In genomic region chr3:34647688-34648087, GRCm38 (mm10) we compare ENCODE assay signal across 9 mouse cellular contexts. TPM values are rescaled to one million over a fixed set of nuclear protein-coding genes. Genes with fewer than 3 reads are reported as not detected.
DNase-seq lines count a peak whose midpoint lies in the region; ATAC-seq and TF ChIP-seq lines count a peak whose summit lies in the region.
"Had no signal": no experiment of that assay in that cellular context is flagged by ENCODE, and none has a peak within 500 bp of the region (broad histone marks: within the 10 kb centered on the region; RNA-seq: fewer than 3 reads in every experiment).

No protein-coding gene starts in this region.

- no peak overlapping the region for H3K4me2 ChIP-seq in heart, postnatal 0 days (ENCODE audit: low read depth, low read length)
- H3K4me2 ChIP-seq in midbrain, embryonic 11.5 days: peak overlapping the region; percentile 98

- ATAC-seq in heart, postnatal 0 days (ENCODE audit: insufficient read depth, low read depth): no peak; the same call in 1 of the 2 replicates
- no peak; the same call in 1 of the 2 replicates for ATAC-seq in midbrain, embryonic 11.5 days (ENCODE audit: low FRiP score)

- no peak overlapping the region for H3K27ac ChIP-seq in heart, postnatal 0 days (ENCODE audit: low read depth)
- peak overlapping the region; percentile 92 for H3K27ac ChIP-seq in midbrain, embryonic 11.5 days (ENCODE audit: low read depth, low read length)

- no peaks in the 10 kb centered on the region for H3K36me3 ChIP-seq in heart, postnatal 0 days (replicated peaks; ENCODE audit: control insufficient read depth, insufficient read depth, low read length)
- no peaks in the 10 kb centered on the region for H3K36me3 ChIP-seq in midbrain, embryonic 11.5 days (ENCODE audit: control insufficient read depth, insufficient read depth, low read length)

- peak; percentile 69 for TF ChIP-seq CTCF in heart, postnatal 0 days (IDR thresholded peaks at IDR 0.05; ENCODE audit: low read depth)

- H3K4me1 ChIP-seq in heart, postnatal 0 days (ENCODE audit: control insufficient read depth, insufficient read depth): peaks cover 6% of the 10 kb centered on the region; the same call in 1 of the 2 replicates
- H3K4me1 ChIP-seq in midbrain, embryonic 11.5 days (ENCODE audit: control insufficient read depth, insufficient read depth, low read length): peaks cover 47% of the 10 kb centered on the region

- peak; percentile 43 to 64 for DNase-seq in cerebellum, adult 18-20 months
- DNase-seq in cerebellum, adult 9-11 months: no peak
- DNase-seq in ZHBTc4 (ENCODE audit: low read depth, low spot score): peak; percentile 92
- peak; percentile 92 for DNase-seq in embryo, embryonic 11 days
- DNase-seq in heart, postnatal 0 days (ENCODE audit: low spot score): peak; percentile 49
- peak; percentile 74 to 75 for DNase-seq in layer of hippocampus, postnatal 36 days
- DNase-seq in midbrain, embryonic 11.5 days (ENCODE audit: low spot score, missing footprints): peak; percentile 99
- DNase-seq in testis, postnatal 10 days (ENCODE audit: low spot score): peak; percentile 95

- TF ChIP-seq EP300 in heart, postnatal 0 days (IDR thresholded peaks at IDR 0.05; ENCODE audit: low read depth): no peak

- peaks cover 93% of the 10 kb centered on the region for H3K27me3 ChIP-seq in heart, postnatal 0 days (ENCODE audit: control insufficient read depth, insufficient read depth, low read length)
- H3K27me3 ChIP-seq in midbrain, embryonic 11.5 days (ENCODE audit: control insufficient read depth, insufficient read depth, low read length): no peaks in the 10 kb centered on the region; the same call in none of the 2 replicates
- H3K27me3 ChIP-seq: CH12.LX had no signal

- H3K9ac ChIP-seq in heart, postnatal 0 days (replicated peaks; ENCODE audit: low read depth, low read length): no peak overlapping the region
- peak overlapping the region; percentile 99; the same call in 1 of the 2 replicates for H3K9ac ChIP-seq in midbrain, embryonic 11.5 days (ENCODE audit: low read length)

- H3K4me3 ChIP-seq in heart, postnatal 0 days (ENCODE audit: low read depth, low read length): no peak overlapping the region
- H3K4me3 ChIP-seq in midbrain, embryonic 11.5 days (ENCODE audit: low read depth, low read length): peak overlapping the region; percentile 92

- no peaks in the 10 kb centered on the region for H3K9me3 ChIP-seq in heart, postnatal 0 days (replicated peaks; ENCODE audit: control insufficient read depth, low read length)
- no peaks in the 10 kb centered on the region for H3K9me3 ChIP-seq in midbrain, embryonic 11.5 days (ENCODE audit: control insufficient read depth, low read length)

- under 1% methylated on average over 14 of the region's 14 CpGs for WGBS in heart, postnatal 0 days
- under 1% methylated on average over 14 of the region's 14 CpGs for WGBS in midbrain, embryonic 11.5 days

RNA-seq across cellular contexts. Expression of gene Sox2, which starts 2.5 kb away (rescaled TPM):
- total RNA-seq in heart, postnatal 0 days (2014; rRNA removed; ENCODE audit: low replicate concordance): 1.1 TPM in 1 of 2 replicates, not detected in the other
- polyA plus RNA-seq in heart, postnatal 0 days (2015; fragmentation: Nextera tagmentation; extraction: Ambion mirVana): 0.11 TPM in 1 of 2 replicates, not detected in the other
- 10 to 100 TPM; 45.6 to 46.9 TPM for total RNA-seq in layer of hippocampus, postnatal 36 days (2021)
- 48.7 and 49.5 TPM in 2 replicates for polyA plus RNA-seq in midbrain, embryonic 11.5 days (2014; fragmentation: Nextera tagmentation; extraction: Ambion mirVana)
- total RNA-seq: CH12.LX had no signal

Comparison
In these comparisons a context has a peak if more than half of its experiments do, and no peak if none do; other contexts are left out.
1. RNA of gene Sox2, which starts 2.5 kb away (total RNA-seq): 45.6 to 46.9 TPM in layer of hippocampus, postnatal 36 days; 1.1 TPM in heart, postnatal 0 days; every median in the first group is over 10 times any median in the second.